In the genomic region with DNA sequence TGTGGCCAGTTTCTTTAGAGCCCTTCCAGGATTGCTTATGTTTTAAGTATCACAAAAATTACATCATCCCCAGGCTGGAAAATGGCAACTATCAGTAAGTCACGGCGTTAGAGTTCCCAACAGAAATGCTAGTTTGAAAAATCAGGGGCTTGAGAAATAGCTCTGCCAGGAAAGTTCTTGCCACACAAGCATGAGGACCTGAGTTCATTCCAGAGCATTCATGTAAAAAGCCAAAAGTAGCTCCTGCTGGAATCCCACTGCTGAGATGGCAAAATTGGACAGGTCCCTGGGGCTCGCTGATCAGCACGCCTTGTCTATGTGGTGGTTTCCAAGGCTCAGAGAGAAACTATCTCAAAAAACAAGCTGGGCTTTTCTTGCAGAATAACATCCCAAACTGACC, we compare ENCODE assay signal across 29 mouse cellular contexts. TPM values are rescaled to one million over a fixed set of nuclear protein-coding genes. Genes with fewer than 3 reads are reported as not detected.
A peak's percentile ranks its signal among the peaks of the same experiment; 100 is the strongest.
DNase-seq lines count a peak whose midpoint lies in the region; ATAC-seq and TF ChIP-seq lines count a peak whose summit lies in the region.
"Had no signal": no experiment of that assay in that cellular context is flagged by ENCODE, and none has a peak within 500 bp of the region (broad histone marks: within the 10 kb centered on the region; RNA-seq: fewer than 3 reads in every experiment).

No protein-coding gene starts in this region.

- H3K9ac ChIP-seq in limb, embryonic 15.5 days: no peak overlapping the region
- no peak overlapping the region for H3K9ac ChIP-seq in CH12.LX (ENCODE audit: insufficient read depth, low read depth)
- H3K9ac ChIP-seq: hindbrain, embryonic 14.5 days; limb, embryonic 13.5 days; midbrain, embryonic 15.5 days; neural tube, embryonic 12.5 days had no signal

- WGBS in limb, embryonic 15.5 days: 65% methylated on average over 4 of the region's 4 CpGs
- 94% methylated on average over 4 of the region's 4 CpGs for WGBS in limb, embryonic 10.5 days

- no peak overlapping the region for H3K4me3 ChIP-seq in limb, embryonic 15.5 days
- no peak overlapping the region for H3K4me3 ChIP-seq in limb, embryonic 10.5 days
- H3K4me3 ChIP-seq in CH12.LX (replicated peaks in 1 of 3; ENCODE audit: low read depth in 2 of 3, low read length in 2 of 3, poor library complexity in 1 of 3): no peak overlapping the region
- H3K4me3 ChIP-seq: embryonic facial prominence, embryonic 10.5 days; forebrain, embryonic 10.5 days; layer of hippocampus, adult 2 months; limb, embryonic 13.5 days; midbrain, embryonic 15.5 days; neural tube, embryonic 12.5 days had no signal

- no peak for ATAC-seq in limb, embryonic 15.5 days (ENCODE audit: insufficient number of reproducible peaks, low FRiP score, low TSS enrichment, low read depth)
- ATAC-seq: activated CD4-positive, CD25-positive, alpha-beta regulatory T cell, adult 4 months; forebrain, embryonic 16.5 days; inflammation-experienced regulatory T-cells, adult 6 months; midbrain, embryonic 15.5 days had no signal

- dilution Hi-C loops in CH12.LX (cut with MboI; ENCODE audit: extremely low pct_ligation_motif_present, extremely low pct_unique_long_range_greater_than_20kb, low sequenced_read_pairs): no loop called here

- no peaks in the 10 kb centered on the region for H3K36me3 ChIP-seq in limb, embryonic 15.5 days
- H3K36me3 ChIP-seq in limb, embryonic 10.5 days: no peaks in the 10 kb centered on the region
- no peaks in the 10 kb centered on the region for H3K36me3 ChIP-seq in CH12.LX (replicated peaks in 1 of 2; ENCODE audit: control insufficient read depth in 1 of 2, insufficient read depth in 1 of 2, low read length in 1 of 2)
- H3K36me3 ChIP-seq: embryonic facial prominence, embryonic 10.5 days; forebrain, embryonic 10.5 days; limb, embryonic 13.5 days; midbrain, embryonic 15.5 days; neural tube, embryonic 12.5 days had no signal

- H3K27me3 ChIP-seq in limb, embryonic 15.5 days: no peaks in the 10 kb centered on the region
- H3K27me3 ChIP-seq in limb, embryonic 10.5 days (ENCODE audit: low read depth, poor library complexity, severe bottlenecking): no peaks in the 10 kb centered on the region
- H3K27me3 ChIP-seq in CH12.LX (replicated peaks): no peaks in the 10 kb centered on the region
- H3K27me3 ChIP-seq: limb, embryonic 13.5 days; midbrain, embryonic 15.5 days; neural tube, embryonic 12.5 days had no signal

- H3K27ac ChIP-seq in limb, embryonic 15.5 days: peak overlapping the region; percentile 43; the same call in 1 of the 2 replicates
- H3K27ac ChIP-seq in limb, embryonic 10.5 days: no peak overlapping the region
- H3K27ac ChIP-seq in CH12.LX (ENCODE audit: insufficient read depth, low read depth): no peak overlapping the region
- H3K27ac ChIP-seq: embryonic facial prominence, embryonic 10.5 days; forebrain, embryonic 10.5 days; hindbrain, embryonic 14.5 days; layer of hippocampus, adult 2 months; limb, embryonic 13.5 days; macrophage; midbrain, embryonic 15.5 days; neural tube, embryonic 12.5 days had no signal

- H3K4me1 ChIP-seq in limb, embryonic 15.5 days: peaks cover 23% of the 10 kb centered on the region
- H3K4me1 ChIP-seq in limb, embryonic 10.5 days: no peaks in the 10 kb centered on the region
- H3K4me1 ChIP-seq in CH12.LX (ENCODE audit: control insufficient read depth in 1 of 2, insufficient read depth in 2 of 2): peaks cover 18 to 32% of the 10 kb centered on the region in 2 experiments
- H3K4me1 ChIP-seq: forebrain, embryonic 10.5 days; midbrain, embryonic 15.5 days; neural tube, embryonic 12.5 days had no signal

- TF ChIP-seq RAD21 in CH12.LX (IDR thresholded peaks at IDR 0.05; ENCODE audit: low read depth, low read length): no peak

- no peak overlapping the region for H3K4me2 ChIP-seq in limb, embryonic 15.5 days
- H3K4me2 ChIP-seq in CH12.LX (ENCODE audit: insufficient read depth, low read depth, poor library complexity, severe bottlenecking): no peak overlapping the region
- H3K4me2 ChIP-seq: hindbrain, embryonic 14.5 days; limb, embryonic 13.5 days; midbrain, embryonic 15.5 days; neural tube, embryonic 12.5 days had no signal

- TF ChIP-seq CTCF in CH12.LX (conservative IDR thresholded peaks at IDR 0.05 in 1 of 2, IDR thresholded peaks at IDR 0.05 in 1 of 2; ENCODE audit: low read depth in 2 of 2, low read length in 2 of 2): no peak

- no peaks in the 10 kb centered on the region for H3K79me2 ChIP-seq in CH12.LX (replicated peaks; ENCODE audit: control insufficient read depth, extremely low read depth, insufficient read depth, poor library complexity, severe bottlenecking)

- H3K9me3 ChIP-seq in limb, embryonic 15.5 days: no peaks in the 10 kb centered on the region
- no peaks in the 10 kb centered on the region for H3K9me3 ChIP-seq in limb, embryonic 10.5 days (replicated peaks)
- H3K9me3 ChIP-seq in CH12.LX (replicated peaks; ENCODE audit: low read length): no peaks in the 10 kb centered on the region
- H3K9me3 ChIP-seq: embryonic facial prominence, embryonic 10.5 days; forebrain, embryonic 10.5 days; limb, embryonic 13.5 days; midbrain, embryonic 15.5 days; neural tube, embryonic 12.5 days had no signal

- no peak for TF ChIP-seq POLR2A in CH12.LX (IDR thresholded peaks at IDR 0.05; ENCODE audit: low read depth, low read length)

- no peak for TF ChIP-seq EP300 in CH12.LX (IDR thresholded peaks at IDR 0.05; ENCODE audit: low read length)

- peak; percentile 33 for DNase-seq in gastrocnemius, postnatal 25 days
- no peak for DNase-seq in gastrocnemius, postnatal 10 days
- no peak for DNase-seq in limb, embryonic 10.5 days (ENCODE audit: low spot score)
- DNase-seq in CH12.LX (ENCODE audit: extremely low read depth) (no peak), adipocyte (ENCODE audit: low spot score) (peak; percentile 56)
- DNase-seq in cerebellum, postnatal 4 days (ENCODE audit: low spot score in 2 of 2): no peak
- DNase-seq: adrenal gland, postnatal 36 days; B cell, adult 2 months; cerebellum, adult 11 months; cerebellum, adult 9-11 months; heart, postnatal 4 days; kidney, adult 18-20 months; kidney, postnatal 25 days; right cerebral cortex, postnatal 14 days; thymus, postnatal 14 days had no signal

- in situ Hi-C loops in CH12.LX (cut with MboI; ENCODE audit: low pct_ligation_motif_present, low pct_unique_long_range_greater_than_20kb, low sequenced_read_pairs): no loop called here

TF ChIP-seq in CH12.LX, 34 proteins besides CTCF, POLR2A, EP300 and RAD21:
- TF ChIP-seq UBTF (IDR thresholded peaks at IDR 0.05; ENCODE audit: low read depth, low read length) (no peak), ETS1 (conservative IDR thresholded peaks at IDR 0.05; ENCODE audit: low read depth, low read length) (peak; percentile 49; the same call in 1 of the 2 replicates), IRF4 (IDR thresholded peaks at IDR 0.05; ENCODE audit: low read depth, low read length) (no peak)

RNA-seq across cellular contexts. Expression of a gene that starts 19.0 kb away (rescaled TPM):
- 10 to 100 TPM; 13.9 to 14.3 TPM for total RNA-seq in gastrocnemius, postnatal 25 days (2021)
- total RNA-seq in gastrocnemius, postnatal 10 days (2021): 10 to 100 TPM; 24.3 to 25.4 TPM
- 28.7 and 28.9 TPM in 2 replicates for polyA plus RNA-seq in limb, embryonic 15.5 days (2015; fragmentation: Nextera tagmentation; extraction: Ambion mirVana)
- polyA plus RNA-seq in limb, embryonic 10.5 days (2016; fragmentation: Nextera tagmentation; extraction: Ambion mirVana): 2.4 and 3.0 TPM in 2 replicates
- 0.04 TPM in 1 of 2 replicates, not detected in the other for total RNA-seq in CH12.LX (2012; rRNA removed)
- total RNA-seq in CH12.LX (2014; rRNA removed): 0.26 and 0.27 TPM in 2 replicates
- not detected in 2 replicates for polyA plus RNA-seq in CH12.LX (2012; ENCODE audit: insufficient read length, low read depth)
- total RNA-seq: granulocyte monocyte progenitor cell, adult 5-6 weeks; MEL had no signal
- polyA plus RNA-seq: inflammation-experienced regulatory T-cells, adult 6 months had no signal

Comparison
In these comparisons a context has a peak if more than half of its experiments do, and no peak if none do; other contexts are left out.
1. DNase-seq: peak in gastrocnemius, postnatal 25 days (single experiment) and adipocyte (single experiment); none in gastrocnemius, postnatal 10 days (single experiment), limb, embryonic 10.5 days (single experiment), CH12.LX (single experiment) and cerebellum, postnatal 4 days (0 of 2).
2. RNA of a gene that starts 19.0 kb away (total RNA-seq): 24.3 to 25.4 TPM in gastrocnemius, postnatal 10 days and 13.9 to 14.3 TPM in gastrocnemius, postnatal 25 days; 0.04 to 0.27 TPM in CH12.LX; every median in the first group is over 10 times any median in the second.